Mouse (Mus musculus) spleen, adult 2 months (tissue): ENCODE measurements at regions not wholly inside any gene's neighbourhood (a gene's known extent, or its start where the extent isn't known, plus 50 kb on each side); places are given as distances from the start of the nearest gene placed in this dataset.

Experiments used
- CTCF ChIP-seq: fragments of 200-500 bp; IDR thresholded peaks from 2 replicates; pipeline ENCODE4 v1.5.1; 2011; ENCODE audit warnings: mild to moderate bottlenecking, inconsistent platforms; ENCODE audit not compliant: insufficient read depth, insufficient read length, insufficient replicate concordance; ENCODE audit errors: extremely low read depth
- POLR2A ChIP-seq: fragments of 200-500 bp; IDR thresholded peaks from 2 replicates; pipeline ENCODE4 v1.6.1; 2011; ENCODE audit warnings: low read depth, low read length, inconsistent platforms

DNA sequence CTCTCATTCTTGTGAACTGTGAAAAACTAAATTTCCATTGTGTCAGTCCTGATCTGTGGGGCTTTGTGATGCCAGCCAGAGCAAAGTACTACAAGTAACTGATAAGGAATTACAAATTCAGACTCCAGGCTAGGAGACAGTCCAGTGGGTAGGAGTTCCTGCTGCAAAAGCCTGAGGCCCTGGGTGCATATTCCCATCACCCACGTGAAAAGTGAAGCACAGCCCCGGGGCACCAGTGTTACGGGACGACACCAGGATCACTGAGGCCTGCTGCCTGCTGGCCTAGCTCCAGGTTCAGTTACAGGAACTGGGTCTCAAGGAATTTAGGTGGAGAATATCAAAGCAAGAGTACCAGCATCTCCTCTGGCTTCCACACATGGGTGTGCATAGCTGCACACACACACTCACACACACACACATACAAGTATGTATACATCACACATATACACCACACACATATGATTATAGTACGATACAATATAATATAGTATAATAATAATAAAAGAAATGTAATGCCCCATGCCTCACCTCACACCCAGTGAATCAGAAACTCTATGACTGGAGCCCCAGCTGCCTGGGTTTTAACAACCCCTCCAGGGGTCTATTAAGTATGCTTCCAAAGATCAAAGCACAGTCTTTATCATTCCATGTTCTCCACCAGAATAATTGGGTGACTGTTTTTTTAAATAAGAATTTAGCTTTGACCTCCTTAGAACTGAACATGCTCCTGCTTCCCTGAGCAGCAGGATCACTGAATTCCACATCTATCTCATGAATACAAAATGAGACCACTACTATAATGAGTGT is 126.6 kb upstream of the Gm34302 start:
- no peak for TF ChIP-seq CTCF
- no peak for TF ChIP-seq POLR2A
